Mouse (Mus musculus) cortical plate, adult 2 months (tissue): ENCODE measurements around the gene Bsnd.

Experiments used
- CTCF ChIP-seq: fragments of 200-500 bp; IDR thresholded peaks from 2 replicates; pipeline ENCODE4 v1.5.1; 2011; ENCODE audit warnings: mild to moderate bottlenecking, control low read depth, low read length; ENCODE audit not compliant: insufficient read depth; ENCODE audit errors: extremely low read depth
- POLR2A ChIP-seq: fragments of 200-500 bp; IDR thresholded peaks from 2 replicates; pipeline ENCODE4 v1.6.1; 2011; ENCODE audit warnings: mild to moderate bottlenecking, low read length, control low read depth; ENCODE audit not compliant: insufficient read depth; ENCODE audit errors: extremely low read depth

- TF ChIP-seq POLR2A (no peak), CTCF (no peak)
Observed at GRCm38 (mm10) chr4:106490620-106491019, 1.5 kb downstream of the Bsnd start.
